Mouse (Mus musculus) liver, adult 2 months (tissue): ENCODE measurements around the gene Vgf.

Experiments
- CTCF ChIP-seq: fragments of 200-500 bp; IDR thresholded peaks from 2 replicates; pipeline ENCODE4 v1.5.1; 2011; ENCODE audit warnings: low read depth, low read length, control low read depth
- POLR2A ChIP-seq: fragments of 200-500 bp; IDR thresholded peaks from 2 replicates; pipeline ENCODE4 v1.6.1; 2011; ENCODE audit warnings: low read length, control low read depth; ENCODE audit not compliant: insufficient read depth; ENCODE audit errors: extremely low read depth

- TF ChIP-seq POLR2A: no peak
- no peak for TF ChIP-seq CTCF
These were observed 48.0 kb downstream of the Vgf start for GRCm38 (mm10) chr5:137074191-137074651.
